Mouse (Mus musculus) heart, embryonic 14.5 days (tissue): ENCODE data around the gene H2afy. TPM values are rescaled to one million over a fixed set of nuclear protein-coding genes. Genes with fewer than 3 reads are reported as not detected.

Experiments used
- ATAC-seq: fragments of 200-750 bp; cut with Nextera tagmentation; 2 replicates; pipeline ENCODE4 v1.8.0; 2017; ENCODE audit warnings: low read depth, moderate TSS enrichment; ENCODE audit not compliant: insufficient number of reproducible peaks, insufficient read depth, low FRiP score
- H3K27ac ChIP-seq, 2 experiments: fragments of 200-500 bp in 1 of 2; fragments of 300-500 bp in 1 of 2; sonication (generic) in 1 of 2; replicated peaks in 1 of 2; 2 replicates each; pipeline ENCODE4 v1.5.1; 2012 to 2014; ENCODE audit warnings: low read depth in 2 of 2, low read length in 2 of 2, control low read depth in 1 of 2, mild to moderate bottlenecking in 1 of 2, mixed read lengths in 1 of 2; ENCODE audit not compliant: control insufficient read depth in 1 of 2, insufficient read depth in 1 of 2
- H3K27me3 ChIP-seq: fragments of 300-500 bp; sonication (generic); 2 replicates; pipeline ENCODE4 v1.6.1; 2014; ENCODE audit warnings: mild to moderate bottlenecking, low read length, control low read depth; ENCODE audit not compliant: control insufficient read depth, insufficient read depth
- H3K36me3 ChIP-seq: fragments of 300-500 bp; sonication (generic); 2 replicates; pipeline ENCODE4 v1.6.1; 2014; ENCODE audit warnings: mild to moderate bottlenecking, control low read depth, low read length, mixed read lengths; ENCODE audit not compliant: control insufficient read depth, insufficient read depth
- H3K4me1 ChIP-seq, 2 experiments: fragments of 200-500 bp in 1 of 2; fragments of 300-500 bp in 1 of 2; sonication (generic) in 1 of 2; 2 replicates each; pipeline ENCODE4 v1.6.1; 2012 to 2014; ENCODE audit warnings: low read length in 2 of 2, control low read depth in 1 of 2, mixed read lengths in 1 of 2; ENCODE audit not compliant: control insufficient read depth in 2 of 2, insufficient read depth in 2 of 2
- H3K4me2 ChIP-seq: fragments of 300-500 bp; sonication (generic); 2 replicates; pipeline ENCODE4 v1.6.1; 2014; ENCODE audit warnings: mild to moderate bottlenecking, low read length
- H3K4me3 ChIP-seq, 2 experiments: fragments of 200-500 bp in 1 of 2; fragments of 300-500 bp in 1 of 2; sonication (generic) in 1 of 2; 2 replicates each; pipeline ENCODE4 v1.5.1; 2012 to 2014; ENCODE audit warnings: low read length in 2 of 2, mild to moderate bottlenecking in 2 of 2, control low read depth in 1 of 2, low read depth in 1 of 2, moderate library complexity in 1 of 2; ENCODE audit not compliant: control insufficient read depth in 1 of 2, insufficient read depth in 1 of 2
- H3K9ac ChIP-seq: fragments of 300-500 bp; sonication (generic); 2 replicates; pipeline ENCODE4 v1.6.1; 2014; ENCODE audit warnings: mild to moderate bottlenecking, low read length
- H3K9me3 ChIP-seq: fragments of 300-500 bp; sonication (generic); 2 replicates; pipeline ENCODE4 v1.6.1; 2016; ENCODE audit warnings: low read length, control low read depth; ENCODE audit not compliant: control insufficient read depth
- WGBS: fragments of 180-500 bp; shearing (Covaris S2); extraction: QIAGEN DNeasy Blood & Tissue Kit; methylation state at CpG from one replicate; pipeline ENCODE4 v1.1.7; 2014; 5-methylcytosine and 5-hydroxymethylcytosine counted together
- polyA plus RNA-seq: library from polyadenylated mRNA; unstranded; fragments of >200 nt; fragmentation: Nextera tagmentation; extraction: Ambion mirVana; gene quantifications from 2 replicates; pipeline ENCODE4 v1.2.1, GENCODE M21; 2014

Gene H2afy
- polyA plus RNA-seq, 1 experiment from 2014 or later: 107 TPM

- Histone ChIP-seq H3K9ac (no peak overlapping the region), H3K4me3 (no peak overlapping the region), H3K36me3 (no peaks in the 10 kb centered on the region), H3K27ac (no peak overlapping the region), H3K27me3 (no peaks in the 10 kb centered on the region), H3K4me2 (no peak overlapping the region), H3K4me1 (no peaks in the 10 kb centered on the region), H3K9me3 (no peaks in the 10 kb centered on the region)
- WGBS: 56% methylated on average over 2 of the region's 2 CpGs
- ATAC-seq: no peak
These were observed 7.9 kb upstream of the H2afy start for GRCm38 (mm10) chr13:56144021-56144420.

GRCm38 (mm10) chr13:56143151-56143513 lies 7.0 kb upstream of the H2afy start:
- WGBS: 39% methylated on average over 7 of the region's 7 CpGs
- no peak for ATAC-seq
- H3K4me2 ChIP-seq: no peak overlapping the region
- H3K9me3 ChIP-seq: no peaks in the 10 kb centered on the region
- H3K36me3 ChIP-seq: no peaks in the 10 kb centered on the region
- no peak overlapping the region for H3K27ac ChIP-seq
- H3K27me3 ChIP-seq: no peaks in the 10 kb centered on the region
- H3K4me1 ChIP-seq: no peaks in the 10 kb centered on the region
- no peak overlapping the region for H3K9ac ChIP-seq
- no peak overlapping the region for H3K4me3 ChIP-seq

GRCm38 (mm10) chr13:56142382-56143150 lies 6.4 kb upstream of the H2afy start:
- H3K9ac ChIP-seq: no peak overlapping the region
- no peaks in the 10 kb centered on the region for H3K9me3 ChIP-seq
- H3K36me3 ChIP-seq: no peaks in the 10 kb centered on the region

GRCm38 (mm10) chr13:56139167-56139751 lies 3.1 kb upstream of the H2afy start:
- H3K9ac ChIP-seq: no peak overlapping the region
- H3K4me1 ChIP-seq: peaks cover 3 to 10% of the 10 kb centered on the region in 2 experiments
- H3K4me2 ChIP-seq: no peak overlapping the region
- ATAC-seq: no peak
- WGBS: 66% methylated on average over 6 of the region's 6 CpGs
- no peaks in the 10 kb centered on the region for H3K36me3 ChIP-seq
- H3K4me3 ChIP-seq: no peak overlapping the region
- no peaks in the 10 kb centered on the region for H3K9me3 ChIP-seq
- H3K27ac ChIP-seq: no peak overlapping the region
- H3K27me3 ChIP-seq: no peaks in the 10 kb centered on the region

More at GRCm38 (mm10) chr13:56142382-56143150, 6.4 kb upstream of the H2afy start:
- Histone ChIP-seq H3K4me1 (no peaks in the 10 kb centered on the region), H3K4me2 (no peak overlapping the region), H3K27me3 (no peaks in the 10 kb centered on the region), H3K27ac (no peak overlapping the region), H3K4me3 (no peak overlapping the region)
- no peak for ATAC-seq
- 44% methylated on average over 9 of the region's 11 CpGs for WGBS

GRCm38 (mm10) chr13:56135231-56136052 lies 719 bp downstream of the H2afy start:
- Histone ChIP-seq H3K36me3 (peaks cover under 1% of the 10 kb centered on the region; the same call in 1 of the 2 replicates), H3K4me1 (peaks cover 15 to 34% of the 10 kb centered on the region in 2 experiments), H3K9me3 (no peaks in the 10 kb centered on the region), H3K9ac (peak overlapping the region; percentile 99), H3K4me3 (peak overlapping the region; percentile 97), H3K4me2 (peak overlapping the region; percentile 93), H3K27ac (peak overlapping the region; percentile 85 to 90), H3K27me3 (no peaks in the 10 kb centered on the region)
- peak; percentile 83 for ATAC-seq
- 2% methylated on average over 49 of the region's 89 CpGs for WGBS

- peak overlapping the region; percentile 99 for H3K9ac ChIP-seq
- no peaks in the 10 kb centered on the region for H3K27me3 ChIP-seq
- H3K4me3 ChIP-seq: peak overlapping the region; percentile 97
- peaks cover 7% of the 10 kb centered on the region; the same call in 1 of the 2 replicates for H3K36me3 ChIP-seq
- H3K27ac ChIP-seq: peak overlapping the region; percentile 54 to 90
- H3K4me2 ChIP-seq: peak overlapping the region; percentile 93
- no peaks in the 10 kb centered on the region for H3K9me3 ChIP-seq
- ATAC-seq: peak; percentile 15; the same call in 1 of the 2 replicates
- under 1% methylated on average over 45 of the region's 50 CpGs for WGBS
- H3K4me1 ChIP-seq: peaks cover 15 to 34% of the 10 kb centered on the region in 2 experiments
These were observed 1.5 kb downstream of the H2afy start for GRCm38 (mm10) chr13:56134631-56135181.

- 51% methylated on average over 5 of the region's 5 CpGs for WGBS
- H3K4me1 ChIP-seq: peaks cover 15 to 34% of the 10 kb centered on the region in 2 experiments
These were observed 2.1 kb downstream of the H2afy start for GRCm38 (mm10) chr13:56134031-56134430.

More at GRCm38 (mm10) chr13:56134031-56134430, 2.1 kb downstream of the H2afy start:
- Histone ChIP-seq H3K27me3 (no peaks in the 10 kb centered on the region), H3K9ac (peak overlapping the region; percentile 99), H3K27ac (no peak overlapping the region), H3K4me2 (peak overlapping the region; percentile 93), H3K36me3 (peaks cover 10% of the 10 kb centered on the region; the same call in 1 of the 2 replicates), H3K4me3 (peak overlapping the region in 1 of 2 experiments; percentile 97; a peak in 3 of 4 replicates), H3K9me3 (no peaks in the 10 kb centered on the region)
- ATAC-seq: no peak
